Mouse (Mus musculus) ES-E14 (cell line): ENCODE measurements around the gene Gm17660. TPM values are rescaled to one million over a fixed set of nuclear protein-coding genes. Genes with fewer than 3 reads are reported as not detected.

Source experiments
- DNase-seq: peaks from one replicate; pipeline ENCODE4 v3.0.0-alpha.2; 2013; ENCODE audit warnings: low read depth, low spot score
- H3K27ac ChIP-seq: 2 replicates; pipeline ENCODE4 v1.5.1; 2012; ENCODE audit warnings: low read depth, mild to moderate bottlenecking, low read length, moderate library complexity, mixed read lengths; ENCODE audit not compliant: poor library complexity, insufficient read depth, severe bottlenecking
- H3K36me3 ChIP-seq: 2 replicates; pipeline ENCODE4 v1.6.1; 2012; ENCODE audit warnings: mild to moderate bottlenecking, low read length, moderate library complexity, mixed read lengths; ENCODE audit not compliant: control insufficient read depth, poor library complexity, insufficient read depth, severe bottlenecking
- H3K4me1 ChIP-seq, 2 experiments: fragments of 150-350 bp in 1 of 2; sonication (generic) in 1 of 2; 2 replicates each; pipeline ENCODE4 v1.6.1; 2012; ENCODE audit warnings: low read length in 2 of 2, mild to moderate bottlenecking in 1 of 2, mixed read lengths in 1 of 2; ENCODE audit not compliant: control insufficient read depth in 2 of 2, insufficient read depth in 2 of 2, poor library complexity in 1 of 2
- H3K4me3 ChIP-seq, 2 experiments: fragments of 150-350 bp in 1 of 2; sonication (generic) in 1 of 2; 2 replicates each; pipeline ENCODE4 v1.5.1; 2012; ENCODE audit warnings: low read length in 2 of 2, low read depth in 1 of 2, mild to moderate bottlenecking in 1 of 2, mixed read lengths in 1 of 2; ENCODE audit not compliant: insufficient read depth in 1 of 2, poor library complexity in 1 of 2, severe bottlenecking in 1 of 2
- H3K9ac ChIP-seq: 2 replicates; pipeline ENCODE4 v1.6.1; 2012; ENCODE audit warnings: low read depth, mild to moderate bottlenecking, low read length, mixed read lengths; ENCODE audit not compliant: poor library complexity, insufficient read depth, severe bottlenecking
- H3K9me3 ChIP-seq: fragments of 150-350 bp; sonication (generic); 2 replicates; pipeline ENCODE4 v1.6.1; 2012; ENCODE audit warnings: low read depth, mild to moderate bottlenecking, low read length; ENCODE audit not compliant: control insufficient read depth, insufficient read depth
- CHD2 ChIP-seq: IDR thresholded peaks from 2 replicates; pipeline ENCODE4 v1.6.1; 2014; ENCODE audit warnings: mild to moderate bottlenecking, low read depth, low read length, inconsistent platforms
- HCFC1 ChIP-seq: IDR thresholded peaks from 2 replicates; pipeline ENCODE4 v1.6.1; 2012; ENCODE audit warnings: low read length, inconsistent platforms, borderline replicate concordance; ENCODE audit not compliant: insufficient read depth
- MAFK ChIP-seq: IDR thresholded peaks from 2 replicates; pipeline ENCODE4 v1.6.1; 2014; ENCODE audit warnings: mild to moderate bottlenecking, low read depth, low read length, inconsistent platforms; ENCODE audit not compliant: insufficient read depth
- ZC3H11A ChIP-seq: IDR thresholded peaks from 2 replicates; pipeline ENCODE4 v1.6.1; 2012; ENCODE audit warnings: low read depth, mild to moderate bottlenecking, inconsistent platforms, low read length, borderline replicate concordance
- ZNF384 ChIP-seq: IDR thresholded peaks from 2 replicates; pipeline ENCODE4 v1.6.1; 2012; ENCODE audit warnings: low read depth, low read length, inconsistent platforms
- in situ Hi-C, 2 experiments: fragments of 600-800 bp; cut with MboI; formaldehyde crosslinking; loops; one replicate each; pipeline ENCODE4 v1.15.1; 2025; ENCODE audit warnings: low sequenced_read_pairs in 2 of 2, inconsistent platforms in 1 of 2; ENCODE audit not compliant: unreplicated experiment in 2 of 2
- total RNA-seq: library from RNA; depleted of rRNA; stranded (reverse); fragments of 300-350 nt; gene quantifications from 2 replicates; pipeline ENCODE4 v1.2.3, GENCODE M21; 2012

Gm17660 gene
- total RNA-seq, 1 experiment: not detected

DNA sequence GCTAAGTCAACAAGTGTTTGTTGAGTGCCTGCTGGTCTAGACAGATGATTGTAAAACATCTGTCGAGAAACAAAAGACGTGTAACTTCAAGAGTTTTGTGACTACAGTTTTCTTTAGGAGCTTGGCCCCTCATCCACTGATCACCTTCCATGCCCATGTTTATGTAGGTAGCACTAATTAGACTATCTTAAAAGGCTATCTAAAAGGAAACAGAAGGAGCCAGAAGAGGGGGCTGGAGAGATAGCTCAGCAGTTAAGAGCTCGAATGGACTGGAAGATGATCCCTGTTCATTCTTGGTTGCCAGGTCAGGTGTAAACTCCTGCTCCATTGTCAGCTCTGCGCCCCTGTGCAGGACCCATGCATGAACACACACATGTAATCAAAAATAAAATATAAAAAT is 29.3 kb downstream of the Gm17660 start:
- in situ Hi-C loops: no loop called here
- Histone ChIP-seq H3K4me1 (peaks cover 1 to 6% of the 10 kb centered on the region in 2 experiments; a peak in 2 of 4 replicates), H3K36me3 (peaks cover 7% of the 10 kb centered on the region), H3K9ac (no peak overlapping the region), H3K27ac (no peak overlapping the region), H3K9me3 (no peaks in the 10 kb centered on the region), H3K4me3 (peak overlapping the region in 1 of 2 experiments; percentile 96; a peak in 2 of 4 replicates)
- TF ChIP-seq CHD2 (no peak), ZNF384 (no peak), ZC3H11A (no peak), MAFK (no peak), HCFC1 (no peak)
- no peak for DNase-seq

DNA sequence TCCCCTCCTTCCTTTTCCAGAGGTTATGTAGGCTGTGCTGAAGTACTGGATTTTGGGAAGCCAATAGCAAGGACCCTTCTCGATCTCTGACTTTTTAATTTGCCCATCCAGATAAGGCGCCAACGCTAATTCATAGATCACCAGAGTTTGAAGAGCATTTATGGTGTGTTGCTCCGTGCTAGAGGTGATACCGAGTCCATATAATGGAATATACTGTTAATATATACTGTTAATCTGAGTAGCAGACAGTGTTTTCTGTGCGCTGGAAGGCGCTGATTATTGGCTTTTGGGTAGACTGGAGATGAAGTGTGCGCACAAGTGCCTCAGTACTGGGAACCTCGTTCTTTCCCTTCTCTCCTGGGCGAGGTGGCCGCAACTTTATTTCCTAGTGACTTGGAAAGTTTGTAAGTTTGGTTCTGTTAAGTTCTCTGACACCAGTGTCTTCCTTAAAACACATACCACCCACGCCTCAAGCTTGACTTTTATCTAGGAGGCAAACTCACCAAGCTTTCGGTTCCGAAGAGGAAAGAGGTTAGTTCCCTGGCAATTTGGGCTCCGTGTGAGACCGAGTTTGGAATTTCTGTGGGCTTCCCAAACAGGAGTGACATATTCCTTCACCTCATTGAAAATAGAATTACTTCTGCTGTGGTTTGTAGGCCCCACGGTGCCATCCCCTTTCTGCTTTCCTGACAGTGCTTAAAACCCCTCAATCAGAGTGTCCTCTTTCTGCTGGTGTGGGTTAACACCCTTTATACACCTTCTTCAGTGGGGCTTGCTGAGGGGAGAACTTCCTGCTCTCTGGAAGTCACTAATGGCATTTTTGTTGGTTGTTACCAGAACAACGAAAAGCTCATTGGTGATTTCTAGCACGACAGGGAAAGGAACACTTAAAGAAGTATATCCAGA is 30.0 kb downstream of the Gm17660 start:
- H3K9ac ChIP-seq: peak overlapping the region; percentile 96
- H3K9me3 ChIP-seq: no peaks in the 10 kb centered on the region
- in situ Hi-C loops: no loop called here
- H3K4me1 ChIP-seq: peaks cover 1 to 6% of the 10 kb centered on the region in 2 experiments; a peak in 2 of 4 replicates
- TF ChIP-seq ZC3H11A (no peak), CHD2 (no peak), HCFC1 (no peak), ZNF384 (no peak), MAFK (no peak)
- DNase-seq: no peak
- H3K4me3 ChIP-seq: peak overlapping the region; percentile 94 to 96
- H3K36me3 ChIP-seq: peaks cover 7% of the 10 kb centered on the region
- H3K27ac ChIP-seq: peak overlapping the region; percentile 57

- no peaks in the 10 kb centered on the region for H3K9me3 ChIP-seq
- peak; percentile 85 for DNase-seq
- H3K4me3 ChIP-seq: peak within 1 kb of the TSS; percentile 94 to 96
- peaks cover 1 to 6% of the 10 kb centered on the region in 2 experiments; a peak in 2 of 4 replicates for H3K4me1 ChIP-seq
- peak within 1 kb of the TSS; percentile 96 for H3K9ac ChIP-seq
- TF ChIP-seq HCFC1 (peak; percentile 70; the same call in 1 of the 2 replicates), MAFK (no peak), CHD2 (no peak)
- H3K36me3 ChIP-seq: peaks cover 6% of the 10 kb centered on the region
- H3K27ac ChIP-seq: peak within 1 kb of the TSS; percentile 85
- in situ Hi-C loops: no loop called here
Observed at GRCm38 (mm10) chr5:104046256-104047199, 30.9 kb downstream of the Gm17660 start, which contains the start of gene Nudt9. Nudt9 (plus strand) TSS chr5:104046306.

- in situ Hi-C loops: no loop called here
- no peaks in the 10 kb centered on the region for H3K9me3 ChIP-seq
- H3K4me3 ChIP-seq: no peak overlapping the region
- no peak overlapping the region for H3K9ac ChIP-seq
- H3K36me3 ChIP-seq: no peaks in the 10 kb centered on the region
- H3K4me1 ChIP-seq: 0 out of 4 replicates have a peak, but pooled peaks cover 1 to 2% of the 10 kb centered on the region in 2 experiments
- no peak for DNase-seq
- H3K27ac ChIP-seq: no peak overlapping the region
- no peak for TF ChIP-seq CHD2
- TF ChIP-seq MAFK: no peak
- TF ChIP-seq HCFC1: no peak
- TF ChIP-seq ZNF384: no peak
- TF ChIP-seq ZC3H11A: no peak
Observed at GRCm38 (mm10) chr5:104043704-104044103, 33.7 kb downstream of the Gm17660 start.
